Mouse (Mus musculus) heart, postnatal 0 days (tissue): ENCODE data around the gene Hs3st2.

Experiments used
- CTCF ChIP-seq: IDR thresholded peaks from 2 replicates; pipeline ENCODE4 v1.5.1; 2016; ENCODE audit warnings: antibody characterized with exemption, control low read depth, low read depth
- EP300 ChIP-seq: IDR thresholded peaks from 2 replicates; pipeline ENCODE4 v1.6.1; 2016; ENCODE audit warnings: antibody characterized with exemption, low read depth

GRCm38 (mm10) chr7:121485266-121485665, 93.6 kb downstream of the Hs3st2 start:
- peak; percentile 18; the same call in 1 of the 2 replicates for TF ChIP-seq CTCF
- TF ChIP-seq EP300, result no peak
